Mouse (Mus musculus): ENCODE measurements at regions not wholly inside any gene's neighbourhood (a gene's known extent, or its start where the extent isn't known, plus 50 kb on each side); places are given as distances from the start of the nearest gene placed in this dataset.

DNA sequence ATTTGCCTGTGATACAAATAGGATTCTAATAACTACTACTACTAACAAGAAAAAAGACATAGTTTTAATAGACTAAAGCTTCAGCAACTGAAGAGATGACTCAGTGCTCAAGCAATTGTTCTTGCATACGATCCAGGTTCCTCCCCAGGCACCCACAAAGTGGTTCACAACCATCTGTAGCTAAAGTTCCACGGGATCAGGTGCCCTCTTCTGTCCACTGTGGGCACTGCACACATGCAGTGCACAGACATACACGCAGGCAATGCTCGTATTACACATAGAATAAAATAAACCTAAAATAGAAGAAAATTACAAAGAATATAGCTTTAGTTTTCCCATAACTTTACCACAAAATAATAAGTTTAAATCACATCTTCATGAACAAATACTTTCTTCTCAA, 94.7 kb upstream of the Tram1l1 start:
- H3K9me3 ChIP-seq (ENCODE audit: low read length): no peaks in the 10 kb centered on the region
- no peak overlapping the region for H3K27ac ChIP-seq (ENCODE audit: low read length)
- H3K27me3 ChIP-seq (ENCODE audit: insufficient read depth, low read length): no peaks in the 10 kb centered on the region
- no peak for ATAC-seq (ENCODE audit: low FRiP score, low TSS enrichment)
- no peak overlapping the region for H3K9ac ChIP-seq (replicated peaks; ENCODE audit: low read length)
- no peak overlapping the region for H3K4me2 ChIP-seq (replicated peaks; ENCODE audit: low read depth, low read length)
- H3K4me1 ChIP-seq (ENCODE audit: insufficient read depth, low read length): no peaks in the 10 kb centered on the region
- 79% methylated on average over 4 of the region's 4 CpGs for WGBS
- no peak overlapping the region for H3K4me3 ChIP-seq (ENCODE audit: low read length)
- H3K36me3 ChIP-seq (ENCODE audit: insufficient read depth, low read length): no peaks in the 10 kb centered on the region

- H3K4me3 ChIP-seq (ENCODE audit: low read length): no peak overlapping the region
- H3K9me3 ChIP-seq (ENCODE audit: low read length): no peaks in the 10 kb centered on the region
- no peak overlapping the region for H3K9ac ChIP-seq (replicated peaks; ENCODE audit: low read length)
- H3K27ac ChIP-seq (ENCODE audit: low read length): no peak overlapping the region
- no peak for ATAC-seq (ENCODE audit: low FRiP score, low TSS enrichment)
- no peaks in the 10 kb centered on the region for H3K27me3 ChIP-seq (ENCODE audit: insufficient read depth, low read length)
- no peaks in the 10 kb centered on the region for H3K36me3 ChIP-seq (ENCODE audit: insufficient read depth, low read length)
- H3K4me2 ChIP-seq (replicated peaks; ENCODE audit: low read depth, low read length): no peak overlapping the region
- no peaks in the 10 kb centered on the region for H3K4me1 ChIP-seq (ENCODE audit: insufficient read depth, low read length)
Measured at GRCm38 (mm10) chr3:124227701-124228100, 93.0 kb upstream of the Tram1l1 start.

GRCm38 (mm10) chr3:124240936-124241733, 79.5 kb upstream of the Tram1l1 start:
- Histone ChIP-seq H3K27ac (ENCODE audit: low read length) (no peak overlapping the region), H3K27me3 (ENCODE audit: insufficient read depth, low read length) (no peaks in the 10 kb centered on the region), H3K4me2 (replicated peaks; ENCODE audit: low read depth, low read length) (no peak overlapping the region), H3K4me1 (ENCODE audit: insufficient read depth, low read length) (no peaks in the 10 kb centered on the region), H3K9ac (replicated peaks; ENCODE audit: low read length) (no peak overlapping the region), H3K4me3 (ENCODE audit: low read length) (no peak overlapping the region), H3K9me3 (ENCODE audit: low read length) (no peaks in the 10 kb centered on the region), H3K36me3 (ENCODE audit: insufficient read depth, low read length) (no peaks in the 10 kb centered on the region)
- WGBS: 75% methylated on average over 5 of the region's 5 CpGs
- no peak for ATAC-seq (ENCODE audit: low FRiP score, low TSS enrichment)

DNA sequence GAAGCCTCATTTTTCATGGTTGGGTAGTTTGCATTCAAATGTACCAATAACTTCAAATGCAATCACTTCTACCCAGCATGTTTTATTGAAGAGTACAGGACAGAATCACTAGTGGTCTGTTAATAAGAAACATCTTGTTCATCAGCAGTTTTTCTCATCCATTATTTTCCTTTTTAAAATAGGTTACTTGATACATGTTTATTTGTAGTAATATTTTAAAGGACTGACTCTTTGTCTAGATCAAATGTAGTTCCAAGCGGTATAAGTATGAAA, 79.0 kb upstream of the Tram1l1 start:
- H3K9me3 ChIP-seq (ENCODE audit: low read length): no peaks in the 10 kb centered on the region
- no peak for ATAC-seq (ENCODE audit: low FRiP score, low TSS enrichment)
- no peak overlapping the region for H3K4me3 ChIP-seq (ENCODE audit: low read length)
- no peaks in the 10 kb centered on the region for H3K4me1 ChIP-seq (ENCODE audit: insufficient read depth, low read length)
- H3K9ac ChIP-seq (replicated peaks; ENCODE audit: low read length): no peak overlapping the region
- no peaks in the 10 kb centered on the region for H3K36me3 ChIP-seq (ENCODE audit: insufficient read depth, low read length)
- no peak overlapping the region for H3K27ac ChIP-seq (ENCODE audit: low read length)
- no peak overlapping the region for H3K4me2 ChIP-seq (replicated peaks; ENCODE audit: low read depth, low read length)
- WGBS: 96% methylated on average over 1 of the region's 1 CpGs
- H3K27me3 ChIP-seq (ENCODE audit: insufficient read depth, low read length): no peaks in the 10 kb centered on the region

DNA sequence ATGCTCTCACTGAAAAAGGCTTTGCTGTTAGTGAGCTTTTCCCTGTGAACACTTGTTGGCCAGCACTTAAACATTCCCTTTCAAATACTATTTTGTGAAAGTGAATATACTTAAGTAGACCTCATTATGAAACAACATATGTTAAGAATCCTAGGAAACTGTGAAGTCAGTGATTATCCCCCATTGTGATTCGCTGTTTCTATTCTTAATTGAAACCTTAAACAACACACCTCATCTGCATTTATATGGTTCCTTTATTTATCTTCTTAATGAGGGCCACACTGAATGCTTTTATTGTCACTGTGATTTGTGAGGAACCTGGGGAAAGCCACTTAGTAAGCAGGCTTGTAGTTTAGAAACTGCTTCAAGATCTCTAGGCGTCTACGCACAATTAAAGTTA, 58.5 kb upstream of the Tram1l1 start:
- Histone ChIP-seq H3K9ac (replicated peaks; ENCODE audit: low read length) (no peak overlapping the region), H3K36me3 (ENCODE audit: insufficient read depth, low read length) (no peaks in the 10 kb centered on the region), H3K27me3 (ENCODE audit: insufficient read depth, low read length) (no peaks in the 10 kb centered on the region), H3K4me1 (ENCODE audit: insufficient read depth, low read length) (no peaks in the 10 kb centered on the region), H3K9me3 (ENCODE audit: low read length) (no peaks in the 10 kb centered on the region), H3K4me2 (replicated peaks; ENCODE audit: low read depth, low read length) (no peak overlapping the region), H3K27ac (ENCODE audit: low read length) (no peak overlapping the region), H3K4me3 (ENCODE audit: low read length) (no peak overlapping the region)
- WGBS: 35% methylated on average over 3 of the region's 3 CpGs
- ATAC-seq (ENCODE audit: low FRiP score, low TSS enrichment): no peak

- ATAC-seq (ENCODE audit: low FRiP score, low TSS enrichment): no peak
- no peaks in the 10 kb centered on the region for H3K36me3 ChIP-seq (ENCODE audit: insufficient read depth, low read length)
- WGBS: 84% methylated on average over 5 of the region's 5 CpGs
Measured at GRCm38 (mm10) chr3:124266821-124267220, 53.8 kb upstream of the Tram1l1 start.

DNA sequence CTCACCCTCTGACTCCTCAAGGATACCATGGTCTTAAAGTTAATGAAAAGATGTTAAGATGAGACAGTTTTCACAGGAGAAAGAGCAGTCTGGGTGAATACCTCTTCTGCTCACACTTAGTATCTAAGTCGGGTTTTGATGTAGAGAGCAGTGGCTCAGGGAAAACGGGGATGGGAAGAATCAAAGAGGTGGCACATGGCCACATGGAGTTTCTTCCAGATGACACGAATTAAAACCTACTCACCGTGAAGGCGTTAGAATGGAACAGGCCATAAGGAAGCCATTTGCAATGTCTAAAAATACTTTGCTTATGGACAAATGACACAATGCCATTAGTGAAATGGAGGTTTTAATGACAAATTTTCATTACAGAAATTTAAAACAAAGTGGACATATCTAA, 50.1 kb upstream of the Tram1l1 start:
- WGBS: 77% methylated on average over 5 of the region's 5 CpGs
- no peaks in the 10 kb centered on the region for H3K36me3 ChIP-seq (ENCODE audit: insufficient read depth, low read length)
- no peak overlapping the region for H3K4me2 ChIP-seq (replicated peaks; ENCODE audit: low read depth, low read length)
- H3K4me3 ChIP-seq (ENCODE audit: low read length): no peak overlapping the region
- ATAC-seq (ENCODE audit: low FRiP score, low TSS enrichment): no peak
- no peak overlapping the region for H3K9ac ChIP-seq (replicated peaks; ENCODE audit: low read length)
- H3K27ac ChIP-seq (ENCODE audit: low read length): no peak overlapping the region
- no peaks in the 10 kb centered on the region for H3K4me1 ChIP-seq (ENCODE audit: insufficient read depth, low read length)
- no peaks in the 10 kb centered on the region for H3K9me3 ChIP-seq (ENCODE audit: low read length)
- H3K27me3 ChIP-seq (ENCODE audit: insufficient read depth, low read length): peaks cover 4% of the 10 kb centered on the region; the same call in 1 of the 2 replicates

More at GRCm38 (mm10) chr3:124266821-124267220, 53.8 kb upstream of the Tram1l1 start:
- Histone ChIP-seq H3K4me1 (ENCODE audit: insufficient read depth, low read length) (no peaks in the 10 kb centered on the region), H3K27me3 (ENCODE audit: insufficient read depth, low read length) (no peaks in the 10 kb centered on the region), H3K27ac (ENCODE audit: low read length) (no peak overlapping the region), H3K9ac (replicated peaks; ENCODE audit: low read length) (no peak overlapping the region), H3K4me2 (replicated peaks; ENCODE audit: low read depth, low read length) (no peak overlapping the region), H3K4me3 (ENCODE audit: low read length) (no peak overlapping the region), H3K9me3 (ENCODE audit: low read length) (no peaks in the 10 kb centered on the region)

Measured in kidney, embryonic 16.5 days (tissue).